Mouse (Mus musculus) hindbrain, embryonic 15.5 days (tissue): ENCODE measurements around the gene Sel1l3. TPM values are rescaled to one million over a fixed set of nuclear protein-coding genes. Genes with fewer than 3 reads are reported as not detected.

Experiments
- ATAC-seq: fragments of 200-750 bp; cut with Nextera tagmentation; 2 replicates; pipeline ENCODE4 v1.8.0; 2017; ENCODE audit warnings: low read depth, moderate number of reproducible peaks, moderate TSS enrichment; ENCODE audit not compliant: low FRiP score
- H3K27ac ChIP-seq: fragments of 300-500 bp; sonication (generic); replicated peaks from 2 replicates; pipeline ENCODE4 v1.5.1; 2015; ENCODE audit warnings: mild to moderate bottlenecking, inconsistent platforms
- H3K27me3 ChIP-seq: fragments of 300-500 bp; sonication (generic); 2 replicates; pipeline ENCODE4 v1.6.1; 2015; ENCODE audit warnings: control low read depth, inconsistent platforms
- H3K36me3 ChIP-seq: fragments of 300-500 bp; sonication (generic); 2 replicates; pipeline ENCODE4 v1.6.1; 2015; ENCODE audit warnings: control low read depth, inconsistent platforms
- H3K4me1 ChIP-seq: fragments of 300-500 bp; sonication (generic); replicated peaks from 2 replicates; pipeline ENCODE4 v1.6.1; 2015; ENCODE audit warnings: control low read depth, inconsistent platforms
- H3K4me2 ChIP-seq: fragments of 300-500 bp; sonication (generic); 2 replicates; pipeline ENCODE4 v1.6.1; 2015; ENCODE audit warnings: moderate library complexity, mild to moderate bottlenecking, inconsistent platforms
- H3K4me3 ChIP-seq: fragments of 300-500 bp; sonication (generic); 2 replicates; pipeline ENCODE4 v1.5.1; 2015; ENCODE audit warnings: mild to moderate bottlenecking, inconsistent platforms
- H3K9ac ChIP-seq: fragments of 300-500 bp; sonication (generic); 2 replicates; pipeline ENCODE4 v1.6.1; 2015; ENCODE audit warnings: inconsistent platforms
- H3K9me3 ChIP-seq: fragments of 300-500 bp; sonication (generic); 2 replicates; pipeline ENCODE4 v1.6.1; 2016; ENCODE audit warnings: control low read depth, inconsistent platforms
- WGBS: fragments of 180-500 bp; shearing (Covaris S2); methylation state at CpG from one replicate; pipeline ENCODE4 v1.1.7; 2015; 5-methylcytosine and 5-hydroxymethylcytosine counted together
- polyA plus RNA-seq: library from polyadenylated mRNA; unstranded; fragments of >200 nt; fragmentation: Nextera tagmentation; extraction: Ambion mirVana; gene quantifications from 2 replicates; pipeline ENCODE4 v1.2.1, GENCODE M21; 2015

Sel1l3 gene
- polyA plus RNA-seq, 1 experiment from 2014 or later = 6.9 TPM

DNA sequence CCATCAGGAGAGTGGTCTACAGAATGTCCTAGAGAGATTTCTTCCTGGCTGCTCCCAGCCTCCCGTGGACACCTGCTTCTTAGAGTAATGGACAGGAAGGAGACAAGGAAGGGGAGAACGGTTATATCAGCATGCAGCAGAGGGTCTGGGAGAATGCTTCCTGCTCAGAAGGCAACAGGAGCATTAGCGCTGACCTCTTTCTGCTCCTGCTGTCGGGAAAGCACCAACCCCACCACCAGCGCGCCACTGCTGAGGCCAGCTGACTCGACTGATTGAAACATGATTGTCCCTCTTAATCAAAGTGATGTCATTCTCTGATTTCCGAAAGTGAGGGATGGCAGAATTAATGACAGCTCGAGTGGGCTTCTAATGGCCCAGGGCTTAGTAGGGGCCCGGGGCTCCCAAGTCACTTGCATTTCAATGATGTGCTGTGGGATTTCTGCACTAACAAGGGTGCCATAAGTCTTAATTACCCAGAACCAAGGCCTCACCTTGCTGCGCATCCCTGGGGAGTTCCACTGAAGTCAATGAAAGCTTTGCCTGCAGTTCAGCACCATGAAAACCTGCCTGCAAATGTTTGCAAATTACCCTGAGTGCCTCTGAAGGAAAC is 26.2 kb upstream of the Sel1l3 start:
- Histone ChIP-seq H3K9me3 (no peaks in the 10 kb centered on the region), H3K9ac (no peak overlapping the region), H3K4me1 (peaks cover 9% of the 10 kb centered on the region), H3K4me2 (no peak overlapping the region), H3K36me3 (no peaks in the 10 kb centered on the region), H3K27ac (no peak overlapping the region), H3K27me3 (no peaks in the 10 kb centered on the region), H3K4me3 (no peak overlapping the region)
- ATAC-seq = peak; percentile 29; the same call in 1 of the 2 replicates
- WGBS = 45% methylated on average over 11 of the region's 11 CpGs

DNA sequence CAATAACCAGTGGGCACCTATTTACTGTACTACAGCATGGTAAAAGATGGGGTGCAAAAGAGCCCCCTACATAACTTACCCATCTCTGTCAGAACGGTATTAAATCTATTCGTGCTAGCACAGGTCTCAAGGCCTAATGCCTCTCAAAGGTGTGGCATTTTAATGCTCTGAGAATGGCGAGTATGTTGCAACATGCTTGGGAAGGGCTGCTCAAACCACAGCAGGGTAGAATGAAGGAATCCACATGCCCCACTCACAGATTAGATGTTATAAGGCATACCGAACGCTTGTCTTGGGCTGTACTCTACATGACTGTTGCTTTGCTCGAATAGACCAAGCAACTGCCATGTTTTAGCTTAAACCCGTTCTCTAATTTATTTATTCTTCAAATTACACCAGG is 25.5 kb upstream of the Sel1l3 start:
- Histone ChIP-seq H3K4me3 (no peak overlapping the region), H3K4me2 (no peak overlapping the region), H3K27me3 (no peaks in the 10 kb centered on the region), H3K27ac (no peak overlapping the region), H3K4me1 (peaks cover 9% of the 10 kb centered on the region), H3K9me3 (no peaks in the 10 kb centered on the region), H3K9ac (no peak overlapping the region), H3K36me3 (no peaks in the 10 kb centered on the region)
- 92% methylated on average over 7 of the region's 7 CpGs for WGBS
- ATAC-seq = no peak

DNA sequence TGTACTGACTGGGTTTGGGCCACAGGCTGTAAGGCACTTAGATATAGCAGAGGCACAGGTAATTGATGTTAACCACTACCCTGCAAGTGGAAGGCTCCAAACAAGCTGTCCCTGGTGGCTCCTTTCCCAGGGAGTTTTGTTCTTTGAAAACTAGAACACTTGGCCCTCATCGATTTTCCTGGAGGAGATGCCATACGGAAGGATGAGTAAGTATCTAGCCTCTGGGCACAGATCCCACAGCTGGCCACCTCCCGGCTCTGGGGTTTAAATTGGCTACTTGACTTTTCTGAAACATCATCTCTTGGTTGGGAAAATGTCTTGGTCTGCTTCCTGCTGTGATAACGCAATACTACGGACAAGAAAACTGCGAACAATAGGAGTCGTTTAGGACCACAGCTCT is 25.0 kb upstream of the Sel1l3 start:
- H3K9me3 ChIP-seq = no peaks in the 10 kb centered on the region
- no peak for ATAC-seq
- H3K4me1 ChIP-seq = peaks cover 9% of the 10 kb centered on the region
- no peak overlapping the region for H3K27ac ChIP-seq
- H3K4me2 ChIP-seq = no peak overlapping the region
- no peaks in the 10 kb centered on the region for H3K27me3 ChIP-seq
- WGBS = 62% methylated on average over 7 of the region's 7 CpGs
- no peak overlapping the region for H3K4me3 ChIP-seq
- no peak overlapping the region for H3K9ac ChIP-seq
- H3K36me3 ChIP-seq = no peaks in the 10 kb centered on the region

DNA sequence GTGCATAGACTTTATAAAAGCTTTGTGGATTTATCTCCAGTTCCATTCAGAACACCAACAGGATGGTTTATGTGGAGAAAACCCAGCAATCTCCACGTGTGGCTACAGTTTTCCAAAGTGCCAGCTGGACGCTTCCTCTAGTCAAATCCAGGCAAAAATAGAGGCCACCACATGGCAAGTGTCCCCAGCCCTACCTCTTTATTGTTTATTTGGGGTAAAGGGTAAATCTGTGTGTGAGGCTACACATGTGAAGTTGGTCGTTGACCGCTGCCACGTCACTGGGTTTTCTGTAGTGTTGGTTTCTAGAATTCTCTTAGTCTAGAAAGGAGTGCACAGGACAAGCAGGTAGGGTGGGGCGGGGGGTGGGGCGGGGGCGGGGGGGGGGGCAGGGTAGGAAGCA is 23.0 kb upstream of the Sel1l3 start:
- WGBS = 84% methylated on average over 7 of the region's 8 CpGs
- no peak overlapping the region for H3K27ac ChIP-seq
- H3K36me3 ChIP-seq = no peaks in the 10 kb centered on the region
- no peak for ATAC-seq
- no peak overlapping the region for H3K4me2 ChIP-seq
- no peak overlapping the region for H3K9ac ChIP-seq
- H3K9me3 ChIP-seq = no peaks in the 10 kb centered on the region
- H3K27me3 ChIP-seq = no peaks in the 10 kb centered on the region
- H3K4me3 ChIP-seq = no peak overlapping the region
- H3K4me1 ChIP-seq = peaks cover 9% of the 10 kb centered on the region

DNA sequence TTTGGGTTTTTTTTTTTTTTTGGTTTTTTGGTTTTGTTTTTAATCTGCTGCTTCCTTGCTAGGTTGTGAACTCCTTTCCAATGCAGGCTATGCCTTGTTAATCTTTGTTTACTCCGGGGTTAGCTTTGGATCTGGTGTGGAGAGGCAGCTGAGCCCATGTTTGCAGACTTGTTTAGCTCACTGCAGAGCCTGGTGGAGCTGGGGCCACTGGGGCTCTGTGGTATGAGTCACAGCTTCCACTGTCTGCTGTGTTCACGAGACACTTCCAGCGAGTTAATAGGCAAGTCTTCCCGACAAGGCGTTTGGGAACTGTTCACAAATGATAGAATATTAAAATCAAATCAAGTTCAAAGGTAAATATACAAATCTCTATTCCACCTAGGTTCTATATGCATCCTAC is 22.4 kb upstream of the Sel1l3 start:
- Histone ChIP-seq H3K9ac (no peak overlapping the region), H3K4me2 (no peak overlapping the region), H3K9me3 (no peaks in the 10 kb centered on the region), H3K36me3 (no peaks in the 10 kb centered on the region), H3K27ac (no peak overlapping the region), H3K27me3 (no peaks in the 10 kb centered on the region), H3K4me3 (no peak overlapping the region), H3K4me1 (peaks cover 7% of the 10 kb centered on the region)
- ATAC-seq = no peak
- 33% methylated on average over 5 of the region's 5 CpGs for WGBS

DNA sequence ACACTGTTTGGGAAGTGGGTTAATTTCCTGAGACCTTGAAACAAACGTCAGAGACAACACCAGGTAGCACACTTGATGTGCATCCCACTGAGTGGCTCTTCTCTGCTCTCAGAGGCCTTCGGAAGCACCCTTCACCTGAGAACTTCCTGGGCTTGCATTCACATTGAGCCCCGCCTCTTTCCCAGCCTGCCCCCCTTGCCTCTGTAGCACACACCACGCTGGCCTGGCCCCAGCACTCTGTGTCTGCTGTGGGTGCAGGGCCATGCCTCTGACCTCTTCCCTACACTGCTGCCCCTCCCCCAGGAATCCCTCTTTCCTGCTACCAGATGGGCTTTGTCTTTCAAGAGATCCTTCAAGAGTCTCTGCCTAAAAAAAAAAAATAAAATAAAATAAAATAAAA is 21.8 kb upstream of the Sel1l3 start:
- Histone ChIP-seq H3K4me2 (no peak overlapping the region), H3K4me1 (peaks cover 5% of the 10 kb centered on the region), H3K9me3 (no peaks in the 10 kb centered on the region), H3K4me3 (no peak overlapping the region), H3K36me3 (no peaks in the 10 kb centered on the region), H3K9ac (no peak overlapping the region), H3K27me3 (no peaks in the 10 kb centered on the region), H3K27ac (no peak overlapping the region)
- no peak for ATAC-seq
- 30% methylated on average over 4 of the region's 4 CpGs for WGBS

DNA sequence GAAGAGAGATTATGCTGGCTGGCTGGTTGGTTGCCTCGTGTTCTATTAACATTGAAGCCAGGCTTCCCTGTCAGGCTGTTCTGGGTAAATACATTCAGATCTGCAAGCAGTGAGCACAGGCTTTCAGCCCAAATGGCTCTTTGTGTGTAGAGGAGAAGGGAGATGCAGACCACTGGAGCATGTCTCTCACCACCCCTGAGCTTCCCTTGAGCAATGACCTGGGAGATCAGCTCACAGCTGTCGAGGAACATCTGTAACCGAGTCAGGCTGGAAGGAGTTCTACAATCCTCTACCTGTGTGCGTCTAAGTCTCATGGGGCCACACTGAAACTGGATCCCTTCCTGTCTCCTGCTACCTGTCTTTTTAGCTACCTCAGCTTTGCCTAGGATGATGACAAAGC is 16.8 kb upstream of the Sel1l3 start:
- Histone ChIP-seq H3K27me3 (no peaks in the 10 kb centered on the region), H3K9ac (no peak overlapping the region), H3K4me1 (no peaks in the 10 kb centered on the region), H3K4me3 (no peak overlapping the region), H3K36me3 (no peaks in the 10 kb centered on the region), H3K4me2 (no peak overlapping the region), H3K27ac (no peak overlapping the region), H3K9me3 (no peaks in the 10 kb centered on the region)
- no peak for ATAC-seq
- WGBS = 48% methylated on average over 4 of the region's 4 CpGs

DNA sequence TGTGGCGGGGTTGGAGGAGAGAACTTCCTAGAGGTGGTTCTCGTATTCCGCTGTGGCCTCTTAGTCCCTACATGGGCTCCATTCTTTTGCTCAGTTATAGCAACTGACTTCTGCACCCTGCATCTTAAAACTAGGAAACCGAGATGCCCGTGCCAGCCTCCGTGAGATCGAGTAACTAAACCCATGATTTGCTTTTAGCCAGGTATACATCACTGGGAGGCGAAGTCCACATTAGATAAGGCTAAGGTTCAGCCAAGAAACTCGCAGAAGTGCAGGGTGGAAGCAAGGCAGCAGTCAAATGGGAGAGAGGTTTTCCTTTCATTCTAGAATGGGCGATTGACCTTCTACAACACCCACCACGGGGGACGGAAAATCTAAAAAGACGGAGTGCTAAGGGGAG is 11.7 kb upstream of the Sel1l3 start:
- ATAC-seq = no peak
- no peak overlapping the region for H3K9ac ChIP-seq
- no peak overlapping the region for H3K27ac ChIP-seq
- no peak overlapping the region for H3K4me3 ChIP-seq
- H3K27me3 ChIP-seq = no peaks in the 10 kb centered on the region
- WGBS = 95% methylated on average over 13 of the region's 13 CpGs
- H3K4me1 ChIP-seq = no peaks in the 10 kb centered on the region
- no peaks in the 10 kb centered on the region for H3K36me3 ChIP-seq
- H3K4me2 ChIP-seq = no peak overlapping the region
- no peaks in the 10 kb centered on the region for H3K9me3 ChIP-seq

DNA sequence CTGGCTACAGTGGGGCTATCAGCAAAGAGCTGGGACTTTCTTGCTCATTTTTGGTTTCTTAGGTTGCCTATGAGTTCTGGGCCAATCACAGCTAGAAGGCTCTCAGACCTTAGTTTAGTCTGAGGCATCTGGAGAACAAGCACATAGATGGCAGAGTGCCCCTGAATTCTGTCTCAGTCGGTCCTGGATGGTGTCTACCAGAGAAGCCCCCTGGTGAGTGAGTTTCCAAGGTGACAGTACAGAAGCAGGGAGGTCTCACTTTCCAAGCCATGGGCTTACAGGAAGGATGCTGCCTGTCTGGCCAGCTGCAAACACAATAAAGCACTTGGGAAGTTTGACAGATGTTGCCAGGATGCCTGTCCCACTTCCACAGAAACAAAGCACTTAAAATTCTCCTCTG is 1.1 kb upstream of the Sel1l3 start:
- H3K27ac ChIP-seq = 0 out of 2 replicates have a peak overlapping the region, but pooled peaks have one; percentile 67
- H3K27me3 ChIP-seq = no peaks in the 10 kb centered on the region
- no peak for ATAC-seq
- no peaks in the 10 kb centered on the region for H3K36me3 ChIP-seq
- peaks cover 38% of the 10 kb centered on the region for H3K4me1 ChIP-seq
- WGBS = 0% methylated on average over 1 of the region's 1 CpGs
- H3K9ac ChIP-seq = no peak overlapping the region
- H3K4me3 ChIP-seq = no peak overlapping the region
- no peaks in the 10 kb centered on the region for H3K9me3 ChIP-seq
- H3K4me2 ChIP-seq = peak overlapping the region; percentile 96; the same call in 1 of the 2 replicates

DNA sequence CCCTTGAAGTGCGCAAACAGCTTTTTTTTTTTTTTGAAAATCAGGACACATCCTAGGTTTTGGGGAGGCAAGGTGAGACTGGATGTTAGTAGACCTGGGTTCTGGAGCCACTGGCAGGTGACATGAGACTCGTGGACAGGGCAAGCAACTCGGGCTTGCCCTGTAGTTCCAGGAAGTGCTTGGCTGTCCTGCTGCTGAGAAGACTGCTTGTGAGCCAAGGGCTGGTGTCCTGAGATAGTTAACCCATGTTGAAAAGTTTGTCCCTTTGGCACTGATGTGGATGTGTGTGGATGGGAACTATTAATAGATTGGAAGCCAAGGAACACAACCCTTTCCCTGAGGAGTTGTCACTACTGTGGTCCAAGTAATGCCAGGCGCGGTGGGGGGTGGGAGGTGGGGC is 635 bp upstream of the Sel1l3 start:
- Histone ChIP-seq H3K9me3 (no peaks in the 10 kb centered on the region), H3K27me3 (no peaks in the 10 kb centered on the region), H3K27ac (peak overlapping the region; percentile 67), H3K36me3 (no peaks in the 10 kb centered on the region), H3K9ac (no peak overlapping the region), H3K4me2 (peak overlapping the region; percentile 96), H3K4me1 (peaks cover 38% of the 10 kb centered on the region), H3K4me3 (peak overlapping the region; percentile 69)
- 0 out of 2 replicates have a peak, but pooled peaks have one; percentile 16 for ATAC-seq
- WGBS = 7% methylated on average over 5 of the region's 5 CpGs

DNA sequence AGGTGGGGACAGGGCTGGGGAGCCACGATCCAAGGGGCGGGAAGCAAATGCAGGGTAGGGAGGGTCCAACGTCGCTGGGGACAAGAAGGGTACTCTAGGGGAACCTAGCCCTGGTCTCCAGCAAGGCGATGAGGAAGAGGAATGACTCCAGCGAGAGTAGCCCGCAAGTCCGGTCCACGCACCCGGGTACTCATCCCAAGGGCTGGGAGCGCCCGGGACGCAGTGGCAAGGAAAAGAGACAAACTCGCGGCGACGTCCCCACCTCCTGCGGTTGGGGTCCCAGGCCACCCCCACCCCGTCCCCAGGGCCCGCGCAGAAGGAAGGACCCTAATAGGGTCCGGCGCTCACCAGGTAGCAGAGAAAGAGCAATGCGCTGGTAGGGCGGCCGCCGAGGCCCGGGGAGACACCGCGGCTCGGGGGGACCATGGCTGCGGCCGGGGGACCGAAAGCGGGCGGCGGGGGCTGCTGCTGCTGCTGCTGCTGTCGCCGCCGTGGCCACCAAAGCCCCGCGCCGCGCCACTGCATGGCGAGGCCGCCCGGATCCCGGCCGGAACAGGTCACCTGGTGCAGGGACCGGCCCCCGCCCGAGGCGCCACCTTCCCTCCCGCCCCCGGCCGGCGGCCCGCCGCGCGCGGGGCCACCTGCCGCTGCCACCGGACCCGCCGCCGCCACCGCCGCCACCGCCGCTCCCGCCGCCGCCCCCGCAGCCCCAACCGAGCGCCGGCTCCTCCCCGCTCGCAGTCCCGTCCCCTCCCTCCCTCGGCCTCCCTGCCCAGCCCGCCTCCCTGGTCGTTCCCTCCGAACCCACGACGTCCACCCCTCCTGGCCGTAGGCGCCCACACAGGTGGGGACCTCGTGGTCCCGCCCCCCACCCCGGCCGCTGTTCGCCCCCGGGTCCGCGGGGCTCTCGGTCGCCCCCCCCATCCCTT is 681 bp downstream of the Sel1l3 start:
- H3K9me3 ChIP-seq = no peaks in the 10 kb centered on the region
- peaks cover 38% of the 10 kb centered on the region for H3K4me1 ChIP-seq
- peak overlapping the region; percentile 75 for H3K9ac ChIP-seq
- H3K4me3 ChIP-seq = peak overlapping the region; percentile 69
- 1% methylated on average over 61 of the region's 99 CpGs for WGBS
- H3K27me3 ChIP-seq = no peaks in the 10 kb centered on the region
- peak overlapping the region; percentile 67 for H3K27ac ChIP-seq
- H3K36me3 ChIP-seq = no peaks in the 10 kb centered on the region
- H3K4me2 ChIP-seq = peak overlapping the region; percentile 96
- ATAC-seq = peak; percentile 31

DNA sequence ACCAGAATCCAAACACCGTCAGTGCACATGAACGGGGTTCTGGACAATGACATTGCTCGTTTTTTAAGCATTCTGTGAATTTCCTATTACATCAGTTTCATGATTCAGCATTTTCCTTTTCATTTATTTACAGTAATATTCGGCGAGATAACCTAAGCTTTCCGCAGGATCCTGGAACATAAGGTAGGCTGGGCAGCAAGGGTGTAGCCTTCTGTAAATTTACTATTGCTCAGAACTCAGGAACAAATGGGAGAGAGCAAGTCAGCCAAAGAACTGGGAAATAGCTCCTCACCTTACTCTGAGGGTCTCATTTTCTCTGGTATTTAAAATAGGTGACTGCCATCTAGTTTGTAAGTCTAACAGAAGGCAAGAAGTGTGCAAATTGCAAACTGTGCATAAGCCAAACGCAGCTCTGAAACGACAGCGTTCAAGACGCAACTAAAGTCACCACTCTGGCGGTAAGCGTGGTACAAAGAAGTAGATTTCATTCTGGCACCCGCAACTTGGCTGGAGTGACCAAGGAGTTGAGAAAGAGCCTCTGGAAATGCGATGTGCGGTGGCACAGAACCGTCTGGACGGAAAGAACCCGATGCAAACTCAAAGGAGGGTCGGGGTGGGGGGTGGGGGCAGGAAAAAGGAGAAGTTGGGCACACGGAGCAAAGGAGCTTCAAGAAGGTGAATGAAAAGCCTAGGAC is 1.5 kb downstream of the Sel1l3 start:
- Histone ChIP-seq H3K36me3 (no peaks in the 10 kb centered on the region), H3K27ac (peak overlapping the region; percentile 67; the same call in 1 of the 2 replicates), H3K4me2 (peak overlapping the region; percentile 96), H3K9me3 (no peaks in the 10 kb centered on the region), H3K9ac (peak overlapping the region; percentile 75), H3K4me1 (peaks cover 38% of the 10 kb centered on the region), H3K27me3 (no peaks in the 10 kb centered on the region), H3K4me3 (peak overlapping the region; percentile 69)
- ATAC-seq = no peak
- 22% methylated on average over 20 of the region's 20 CpGs for WGBS
